Mouse (Mus musculus): ENCODE measurements around the gene Gm28729.
"Not testable (repeated sequence)": the region's sequence is repeated elsewhere in the genome, so short reads cannot be mapped to it uniquely, and the experiment has no call there.

Gene Gm28729

GRCm38 (mm10) chr9:96524972-96525506 is at the start of gene Gm28729:
Gene Gm28729, minus strand, starts transcription at chr9:96525264.
- DNase-seq = no peak

DNA sequence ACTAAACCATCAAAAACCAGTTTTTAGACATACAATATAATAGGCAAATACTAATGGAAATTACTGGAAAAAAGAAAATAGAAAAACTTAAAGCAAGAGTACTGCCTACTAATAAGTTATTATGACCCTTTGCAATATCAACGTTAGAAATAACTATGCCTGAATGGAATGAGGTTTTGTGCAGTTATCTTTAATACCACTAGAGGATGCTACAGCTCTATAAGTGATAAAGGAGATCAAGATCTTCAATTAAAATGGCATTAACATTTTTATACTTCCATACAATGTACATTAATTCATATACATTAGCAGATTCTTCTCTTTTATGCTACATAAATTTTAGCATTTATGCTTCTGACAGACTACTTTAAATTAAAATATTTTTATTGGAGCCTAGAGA is 48.2 kb upstream of the Gm28729 start:
- no peak for DNase-seq

GRCm38 (mm10) chr9:96572754-96573153 is 47.7 kb upstream of the Gm28729 start:
- DNase-seq = no peak

GRCm38 (mm10) chr9:96566470-96566996 is 41.5 kb upstream of the Gm28729 start:
- no peak for DNase-seq

DNA sequence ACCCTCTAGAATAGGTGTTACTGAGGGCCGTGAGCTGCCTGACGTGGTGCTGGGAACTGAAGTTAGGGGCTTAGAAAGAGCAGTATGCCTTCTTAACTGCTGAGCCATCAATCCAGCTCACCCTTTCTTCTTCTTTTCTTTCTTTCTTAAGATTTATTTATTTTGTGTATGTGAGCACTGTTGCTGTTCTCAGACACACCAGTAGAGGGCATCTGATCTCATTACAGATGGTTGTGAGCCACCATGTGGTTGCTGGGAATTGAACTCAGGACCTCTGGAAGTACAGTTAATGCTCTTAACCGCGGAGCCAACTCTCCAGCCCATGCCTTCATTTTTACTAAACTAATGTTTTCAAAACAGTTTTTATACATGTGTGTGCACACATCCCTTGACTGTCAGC is 38.4 kb upstream of the Gm28729 start:
- DNase-seq = no peak

DNA sequence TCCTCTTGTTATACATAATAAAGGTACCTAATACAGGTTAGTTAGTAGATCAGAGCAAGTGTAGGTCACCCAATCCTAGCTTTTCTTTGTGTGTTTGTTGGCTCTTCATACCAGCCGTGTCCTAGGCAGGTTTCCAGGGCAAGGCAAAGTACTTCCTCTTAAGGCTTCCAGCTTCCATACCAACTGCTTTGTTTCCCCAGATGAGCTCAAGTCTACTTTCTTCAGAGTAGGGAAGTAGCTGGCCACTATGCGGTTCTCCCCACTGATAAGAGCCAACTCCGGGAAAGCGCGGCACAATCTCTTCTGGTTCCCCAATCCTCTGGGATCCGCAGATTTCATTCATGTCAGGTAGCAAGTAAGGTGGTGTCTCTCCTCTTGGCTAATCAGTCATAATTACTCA is 34.1 kb upstream of the Gm28729 start:
- DNase-seq = no peak

DNA sequence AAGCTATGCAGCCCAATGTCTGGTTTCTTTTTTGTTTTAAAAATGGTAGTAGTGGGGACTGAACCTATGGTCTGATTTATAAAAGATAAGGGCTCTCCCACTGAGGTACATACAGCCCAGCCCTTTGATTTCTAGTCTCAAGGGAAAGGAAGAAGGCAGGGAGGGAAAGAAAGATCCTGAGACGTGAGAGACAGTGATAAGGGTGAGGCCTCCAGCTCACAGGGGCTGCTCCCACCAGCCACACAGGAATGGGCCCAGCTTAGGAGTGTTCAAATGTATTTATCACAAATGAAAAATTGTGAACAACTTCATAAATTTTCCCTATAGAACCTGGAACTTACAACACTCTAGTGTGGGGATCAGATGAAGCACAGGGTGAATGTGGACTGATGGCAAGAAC is 33.5 kb upstream of the Gm28729 start:
- no peak for DNase-seq

GRCm38 (mm10) chr9:96554095-96554494 is 29.0 kb upstream of the Gm28729 start:
- DNase-seq = no peak

DNA sequence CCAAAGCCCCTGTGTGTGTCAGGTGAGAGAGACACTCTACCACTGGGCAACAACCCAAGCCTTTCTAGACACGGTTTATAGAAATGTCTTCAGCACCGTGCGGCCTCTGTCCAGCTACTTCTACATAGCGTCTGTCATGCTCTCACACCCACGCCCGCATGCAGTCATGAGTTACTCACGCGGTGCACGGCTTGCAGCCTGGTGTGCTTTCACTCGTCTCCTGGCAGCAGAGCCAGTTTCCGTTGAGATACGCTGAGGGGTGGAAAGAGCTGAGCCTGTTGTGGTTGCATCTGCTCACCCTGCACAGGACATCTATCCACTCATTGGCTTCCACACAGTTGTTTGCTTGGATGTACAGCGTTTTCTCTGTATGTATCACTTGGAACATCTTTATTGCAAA is 20.3 kb upstream of the Gm28729 start:
- DNase-seq = no peak

- DNase-seq = peak; percentile 58
These were observed 18.9 kb upstream of the Gm28729 start for GRCm38 (mm10) chr9:96543643-96544640.

- DNase-seq = peak; percentile 21
These were observed 13.9 kb upstream of the Gm28729 start for GRCm38 (mm10) chr9:96538916-96539315.

DNA sequence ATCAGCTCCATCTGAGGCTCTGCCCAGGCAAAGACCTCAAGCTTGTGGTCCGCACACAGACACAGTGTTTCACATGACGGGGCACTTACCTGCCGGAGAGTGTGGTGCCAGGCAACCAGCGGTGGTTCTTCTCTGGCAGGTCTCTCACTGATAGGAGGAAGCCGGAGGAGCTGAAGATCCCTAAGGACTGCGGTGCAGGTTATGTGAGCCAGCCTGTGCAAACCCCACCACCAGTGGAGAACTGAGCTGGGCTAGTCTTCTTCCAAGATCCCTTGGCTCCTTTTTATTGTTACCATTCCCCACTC is 12.5 kb upstream of the Gm28729 start:
- no peak for DNase-seq

DNA sequence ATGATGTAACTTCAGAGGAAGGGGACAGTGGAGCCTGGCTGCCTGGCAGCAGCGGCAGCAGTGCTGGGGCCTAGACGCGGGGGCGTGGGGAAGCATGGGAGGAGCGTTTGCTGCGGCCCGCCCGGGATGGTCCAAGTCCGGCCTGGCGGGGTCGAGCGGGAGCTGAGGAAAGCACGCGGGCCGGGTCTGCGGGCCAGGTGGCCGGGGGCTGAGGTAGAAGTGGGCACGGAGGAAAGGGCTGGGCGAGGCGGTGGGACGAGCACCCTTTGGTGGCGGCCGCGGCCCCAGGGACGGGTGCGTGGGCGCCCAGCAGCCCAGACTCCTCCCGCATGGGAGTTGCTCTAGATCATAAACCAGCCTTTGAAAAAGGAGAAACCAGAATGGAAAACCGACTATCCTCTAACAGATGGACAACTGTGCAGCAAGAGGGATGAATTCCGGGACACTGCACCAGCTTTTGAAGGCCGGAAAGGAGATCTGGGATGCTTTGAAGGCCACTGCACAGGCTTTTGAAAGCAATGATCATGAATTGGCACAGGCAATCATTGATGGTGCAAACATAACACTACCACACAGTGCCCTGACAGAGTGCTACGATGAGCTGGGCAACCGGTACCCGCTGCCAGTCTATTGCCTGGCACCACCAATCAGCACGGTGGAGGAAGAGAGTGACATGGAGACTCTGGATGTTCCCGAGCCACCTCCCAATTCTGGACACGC is 12.0 kb upstream of the Gm28729 start:
- DNase-seq = peak; percentile 53

GRCm38 (mm10) chr9:96536093-96536492 is 11.0 kb upstream of the Gm28729 start:
- not testable (repeated sequence) for DNase-seq

GRCm38 (mm10) chr9:96535431-96535830 is 10.4 kb upstream of the Gm28729 start:
- no peak for DNase-seq

DNA sequence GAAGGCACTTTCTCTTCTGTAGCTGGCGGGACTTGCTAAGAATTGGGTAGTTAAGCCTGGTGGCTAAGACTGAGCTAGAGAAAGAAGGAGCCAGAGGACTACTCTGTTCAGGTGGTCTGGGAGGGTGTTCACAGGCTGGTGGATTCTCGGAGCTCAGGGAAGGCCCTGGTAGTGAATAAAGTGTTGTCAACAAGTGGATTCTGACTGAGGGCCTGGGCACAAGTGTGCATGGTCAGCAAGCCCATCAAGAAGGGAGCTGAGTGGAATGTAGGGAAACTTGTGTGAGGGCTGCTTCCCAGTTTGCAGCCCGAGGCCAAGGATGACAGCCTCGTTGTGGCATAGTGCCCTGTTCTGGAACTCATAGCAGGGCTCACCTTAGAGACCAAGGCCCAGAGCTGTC is 9.2 kb upstream of the Gm28729 start:
- no peak for DNase-seq

DNA sequence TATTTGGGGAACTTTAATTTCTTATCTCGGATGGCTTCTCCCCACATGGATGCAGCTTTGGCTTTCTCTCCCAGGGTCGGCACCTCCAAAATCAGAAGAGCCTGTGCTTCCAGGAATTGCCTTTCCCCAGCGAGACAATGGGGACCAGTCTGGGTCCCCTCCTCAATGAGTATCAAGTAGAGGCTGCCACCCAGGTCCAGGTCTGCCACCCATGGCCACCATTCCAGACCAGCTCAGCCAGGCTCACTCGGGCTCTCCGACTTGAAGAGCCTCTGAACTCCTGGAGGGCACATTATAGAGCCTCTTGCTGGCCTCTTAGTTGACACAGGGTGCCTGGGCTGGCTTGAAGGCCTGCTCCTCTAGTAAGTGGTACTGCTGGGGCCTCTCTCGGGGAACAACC is 8.4 kb upstream of the Gm28729 start:
- DNase-seq = no peak

- no peak for DNase-seq
These were observed 7.5 kb upstream of the Gm28729 start for GRCm38 (mm10) chr9:96532531-96532930.

- DNase-seq = no peak
These were observed 5.6 kb upstream of the Gm28729 start for GRCm38 (mm10) chr9:96530674-96531081.

GRCm38 (mm10) chr9:96529961-96530673 is 5.1 kb upstream of the Gm28729 start:
- no peak for DNase-seq

- DNase-seq = no peak
These were observed 947 bp upstream of the Gm28729 start for GRCm38 (mm10) chr9:96526011-96526410.

DNA sequence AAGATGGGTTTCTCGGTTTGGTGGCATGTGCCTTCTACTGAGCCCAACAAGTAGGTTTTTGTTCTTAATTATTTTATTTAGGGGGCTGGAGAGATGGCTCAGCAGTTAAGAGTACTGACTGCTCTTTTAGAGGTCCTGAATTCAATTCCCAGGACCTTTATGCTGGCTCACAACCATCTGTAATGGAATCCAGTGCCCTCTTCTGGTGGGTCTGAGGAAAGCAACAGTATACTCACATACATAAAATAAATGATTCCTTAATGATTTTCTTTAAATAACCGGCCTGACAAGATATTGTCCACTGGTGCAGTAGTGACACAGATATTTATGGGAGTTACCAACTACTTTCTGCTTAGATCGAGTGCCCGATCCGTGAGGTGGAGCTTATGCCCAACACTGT is 1.9 kb downstream of the Gm28729 start:
- DNase-seq = no peak

- DNase-seq = not testable (repeated sequence)
These were observed 3.5 kb downstream of the Gm28729 start for GRCm38 (mm10) chr9:96521574-96521973.
